Mouse (Mus musculus) CH12.LX (cell line): ENCODE results near the gene Fgfr3. TPM values are rescaled to one million over a fixed set of nuclear protein-coding genes. Genes with fewer than 3 reads are reported as not detected.

Experiments used
- DNase-seq: peaks from one replicate; pipeline ENCODE4 v3.0.0-alpha.2; 2013; ENCODE audit errors: extremely low read depth
- H3K27ac ChIP-seq: 2 replicates; pipeline ENCODE4 v1.5.1; 2012; ENCODE audit warnings: low read depth, mild to moderate bottlenecking, control low read depth, moderate library complexity; ENCODE audit not compliant: insufficient read depth
- H3K27me3 ChIP-seq: replicated peaks from 2 replicates; pipeline ENCODE3; 2012; ENCODE audit warnings: inconsistent platforms
- H3K36me3 ChIP-seq, 2 experiments: replicated peaks in 1 of 2; 2 replicates each; pipeline versions ENCODE3 to v1.6.1; 2012; ENCODE audit warnings: inconsistent platforms in 1 of 2, low read length in 1 of 2, mild to moderate bottlenecking in 1 of 2, mixed read lengths in 1 of 2, moderate library complexity in 1 of 2; ENCODE audit not compliant: control insufficient read depth in 1 of 2, insufficient read depth in 1 of 2
- H3K4me1 ChIP-seq, 2 experiments: 2 replicates each; pipeline ENCODE4 v1.6.1; 2012; ENCODE audit warnings: inconsistent platforms in 1 of 2, moderate library complexity in 1 of 2; ENCODE audit not compliant: insufficient read depth in 2 of 2, control insufficient read depth in 1 of 2
- H3K4me2 ChIP-seq: 2 replicates; pipeline ENCODE4 v1.6.1; 2012; ENCODE audit warnings: low read depth, mild to moderate bottlenecking, control low read depth; ENCODE audit not compliant: poor library complexity, insufficient read depth, severe bottlenecking
- H3K4me3 ChIP-seq, 3 experiments: fragments of 150-350 bp in 1 of 3; sonication (generic) in 1 of 3; replicated peaks in 1 of 3; 2 replicates each; pipeline versions ENCODE3 to v1.5.1; 2011 to 2012; ENCODE audit warnings: low read depth in 2 of 3, low read length in 2 of 3, mild to moderate bottlenecking in 2 of 3, moderate library complexity in 2 of 3, control low read depth in 1 of 3, improper control_type of control experiment in 1 of 3, inconsistent platforms in 1 of 3, mixed read lengths in 1 of 3; ENCODE audit not compliant: poor library complexity in 1 of 3
- H3K79me2 ChIP-seq: replicated peaks from 2 replicates; pipeline ENCODE4 v1.6.1; 2012; ENCODE audit warnings: mild to moderate bottlenecking, moderate library complexity; ENCODE audit not compliant: control insufficient read depth, poor library complexity, insufficient read depth, severe bottlenecking; ENCODE audit errors: extremely low read depth
- H3K9ac ChIP-seq: 2 replicates; pipeline ENCODE4 v1.6.1; 2012; ENCODE audit warnings: low read depth, mild to moderate bottlenecking, control low read depth, moderate library complexity; ENCODE audit not compliant: insufficient read depth
- H3K9me3 ChIP-seq: replicated peaks from 2 replicates; pipeline ENCODE3; 2012; ENCODE audit warnings: low read length, inconsistent platforms, mixed read lengths
- CTCF ChIP-seq, 2 experiments: IDR thresholded peaks in 1 of 2; conservative IDR thresholded peaks in 1 of 2; 2 replicates each; pipeline ENCODE4 v1.5.1; 2011 to 2012; ENCODE audit warnings: low read depth in 2 of 2, low read length in 2 of 2, improper control_type of control experiment in 1 of 2, inconsistent platforms in 1 of 2, mild to moderate bottlenecking in 1 of 2, moderate library complexity in 1 of 2
- E2F4 ChIP-seq: IDR thresholded peaks from 2 replicates; pipeline ENCODE4 v1.6.1; 2011; ENCODE audit warnings: low read depth, low read length, improper control_type of control experiment; ENCODE audit not compliant: insufficient replicate concordance
- ELF1 ChIP-seq: IDR thresholded peaks from 2 replicates; pipeline ENCODE4 v1.6.1; 2014; ENCODE audit warnings: low read depth, mild to moderate bottlenecking, inconsistent platforms, low read length, improper control_type of control experiment
- EP300 ChIP-seq: IDR thresholded peaks from 2 replicates; pipeline ENCODE4 v1.6.1; 2011; ENCODE audit warnings: low read length, improper control_type of control experiment
- JUN ChIP-seq: IDR thresholded peaks from 2 replicates; pipeline ENCODE4 v1.6.1; 2011; ENCODE audit warnings: low read depth, mild to moderate bottlenecking, low read length, improper control_type of control experiment, moderate library complexity; ENCODE audit not compliant: insufficient read depth
- JUND ChIP-seq: conservative IDR thresholded peaks from 2 replicates; pipeline ENCODE4 v1.6.1; 2011; ENCODE audit warnings: low read depth, low read length, improper control_type of control experiment
- MAZ ChIP-seq: IDR thresholded peaks from 2 replicates; pipeline ENCODE4 v1.6.1; 2012; ENCODE audit warnings: low read depth, mild to moderate bottlenecking, inconsistent platforms, low read length, improper control_type of control experiment, moderate library complexity
- MEF2A ChIP-seq: IDR thresholded peaks from 2 replicates; pipeline ENCODE4 v1.6.1; 2014; ENCODE audit warnings: low read depth, mild to moderate bottlenecking, inconsistent platforms, low read length, improper control_type of control experiment, borderline replicate concordance
- MXI1 ChIP-seq: IDR thresholded peaks from 2 replicates; pipeline ENCODE4 v1.6.1; 2011; ENCODE audit warnings: mild to moderate bottlenecking, low read depth, low read length, improper control_type of control experiment
- PAX5 ChIP-seq: IDR thresholded peaks from 2 replicates; pipeline ENCODE4 v1.6.1; 2012; ENCODE audit warnings: low read length, inconsistent platforms, mixed read lengths
- RAD21 ChIP-seq: IDR thresholded peaks from 2 replicates; pipeline ENCODE4 v1.6.1; 2011; ENCODE audit warnings: low read depth, mild to moderate bottlenecking, low read length, improper control_type of control experiment, moderate library complexity
- SIN3A ChIP-seq: IDR thresholded peaks from 2 replicates; pipeline ENCODE4 v1.6.1; 2012; ENCODE audit warnings: low read length, improper control_type of control experiment, inconsistent platforms
- SMC3 ChIP-seq: IDR thresholded peaks from 2 replicates; pipeline ENCODE4 v1.6.1; 2011; ENCODE audit warnings: low read depth, low read length, improper control_type of control experiment
- TBP ChIP-seq: conservative IDR thresholded peaks from 2 replicates; pipeline ENCODE4 v1.6.1; 2011; ENCODE audit warnings: low read depth, low read length, improper control_type of control experiment
- TCF12 ChIP-seq: IDR thresholded peaks from 2 replicates; pipeline ENCODE4 v1.6.1; 2014; ENCODE audit warnings: low read depth, mild to moderate bottlenecking, inconsistent platforms, low read length, improper control_type of control experiment
- UBTF ChIP-seq: IDR thresholded peaks from 2 replicates; pipeline ENCODE4 v1.6.1; 2012; ENCODE audit warnings: low read depth, mild to moderate bottlenecking, inconsistent platforms, low read length, improper control_type of control experiment, moderate library complexity
- USF1 ChIP-seq: IDR thresholded peaks from 2 replicates; pipeline ENCODE4 v1.6.1; 2014; ENCODE audit warnings: low read depth, mild to moderate bottlenecking, inconsistent platforms, low read length, improper control_type of control experiment
- USF2 ChIP-seq: conservative IDR thresholded peaks from 2 replicates; pipeline ENCODE4 v1.6.1; 2011; ENCODE audit warnings: low read depth, low read length, improper control_type of control experiment
- ZMIZ1 ChIP-seq: IDR thresholded peaks from 2 replicates; pipeline ENCODE4 v1.6.1; 2012; ENCODE audit warnings: low read depth, mild to moderate bottlenecking, inconsistent platforms, low read length, improper control_type of control experiment
- dilution Hi-C: fragments of 300-500 bp; cut with MboI; formaldehyde crosslinking; loops from 2 replicates; pipeline ENCODE4 v1.14.3; 2020; ENCODE audit warnings: low sequenced_read_pairs; ENCODE audit not compliant: extremely low pct_unique_long_range_greater_than_20kb, extremely low pct_ligation_motif_present
- in situ Hi-C: fragments of 300-500 bp; cut with MboI; formaldehyde crosslinking; loops from 3 replicates; pipeline ENCODE4 v1.14.3; 2019; ENCODE audit warnings: low sequenced_read_pairs, low pct_ligation_motif_present, low pct_unique_long_range_greater_than_20kb, mixed read lengths
- polyA plus RNA-seq: library from polyadenylated mRNA; unstranded; fragments of >175 nt; gene quantifications from 2 replicates; pipeline ENCODE4 v1.2.1, GENCODE M21; 2012; ENCODE audit warnings: low read depth; ENCODE audit not compliant: insufficient read length
- total RNA-seq, 2 experiments: library from RNA; depleted of rRNA; stranded (reverse); fragments of 300-350 nt in 1 of 2; fragments of >200 nt in 1 of 2; gene quantifications; 2 replicates each; pipeline ENCODE4 v1.2.3; 2012 to 2014

Gene Fgfr3
- total and polyA plus RNA-seq, 3 experiments = 0.19 to 0.76 (median 0.23) TPM

DNA sequence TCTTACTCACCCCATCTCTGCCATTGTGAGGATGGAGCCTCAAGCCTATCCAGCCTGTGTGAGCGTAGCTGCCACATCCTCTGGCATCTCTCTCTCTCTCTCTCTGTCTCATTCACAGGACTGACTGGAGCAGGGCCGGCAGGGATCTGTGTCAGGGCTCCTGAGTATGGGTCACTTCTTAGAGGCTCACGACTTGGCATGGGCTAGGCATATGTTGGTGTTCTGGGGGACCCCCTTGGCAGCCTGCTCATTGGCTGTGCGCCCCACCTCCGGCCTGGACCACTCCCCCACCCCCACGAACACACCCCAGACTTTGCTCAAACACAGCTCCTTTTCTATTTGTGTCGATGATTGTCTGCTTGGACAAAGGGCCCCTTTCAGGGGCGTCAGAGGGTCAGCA is 17.5 kb upstream of the Fgfr3 start:
- Histone ChIP-seq H3K4me2 (no peak overlapping the region), H3K4me3 (no peak overlapping the region), H3K9ac (no peak overlapping the region), H3K79me2 (no peaks in the 10 kb centered on the region), H3K27me3 (peaks cover 87% of the 10 kb centered on the region), H3K36me3 (no peaks in the 10 kb centered on the region), H3K4me1 (no peaks in the 10 kb centered on the region), H3K9me3 (no peaks in the 10 kb centered on the region), H3K27ac (no peak overlapping the region)
- dilution Hi-C loops (no loop called here), in situ Hi-C loops (no loop called here)
- no peak for DNase-seq
- TF ChIP-seq MXI1 (no peak), SIN3A (no peak), USF1 (no peak)

DNA sequence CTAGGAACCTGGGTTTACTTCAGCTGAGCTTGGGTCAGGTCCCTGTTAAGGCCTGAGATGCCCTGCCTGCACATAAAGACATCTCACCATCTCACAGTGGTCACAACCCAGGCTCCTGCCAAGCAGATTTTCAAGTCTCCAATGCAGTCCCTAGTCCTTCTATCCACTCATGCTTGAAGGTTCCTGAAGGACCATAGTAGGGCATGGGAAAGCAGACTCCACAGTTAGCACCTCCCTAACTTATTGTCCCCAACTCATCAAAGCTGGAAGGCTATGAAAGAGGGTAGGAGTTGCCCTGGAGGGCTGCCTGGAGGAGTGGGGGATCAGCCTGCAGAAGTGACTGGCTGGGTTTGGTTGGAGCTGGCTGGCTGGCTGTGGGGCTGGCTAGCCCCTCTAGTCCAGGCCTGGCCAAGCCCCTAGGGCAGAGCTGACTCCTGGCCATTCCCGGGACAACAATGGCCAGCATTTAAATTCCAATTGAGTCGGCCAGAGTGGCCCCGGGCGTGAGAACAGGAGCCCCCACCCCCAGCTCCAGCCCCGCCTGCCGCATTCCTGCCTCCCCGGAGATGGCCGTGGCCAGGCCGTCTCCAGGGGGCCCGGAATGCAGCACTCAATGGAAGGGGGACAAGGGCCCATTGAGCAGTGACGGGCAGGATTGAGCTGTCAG is 16.4 kb upstream of the Fgfr3 start:
- DNase-seq = no peak
- no peak for TF ChIP-seq MXI1
- no peak for TF ChIP-seq RAD21
- no peak for TF ChIP-seq SMC3
- TF ChIP-seq MEF2A = no peak
- TF ChIP-seq ELF1 = no peak
- TF ChIP-seq USF1 = no peak
- TF ChIP-seq PAX5 = no peak
- TF ChIP-seq UBTF = no peak
- TF ChIP-seq TCF12 = no peak
- no peak for TF ChIP-seq TBP
- TF ChIP-seq MAZ = no peak
- TF ChIP-seq USF2 = no peak
- no peak for TF ChIP-seq JUN
- no peak for TF ChIP-seq CTCF (conservative IDR thresholded peaks at IDR 0.05 in 1 of 2, IDR thresholded peaks at IDR 0.05 in 1 of 2; ENCODE audit: low read depth in 2 of 2, low read length in 2 of 2)
- TF ChIP-seq ZMIZ1 = no peak
- no peak for TF ChIP-seq EP300
- no peak for TF ChIP-seq E2F4
- no peak for TF ChIP-seq JUND
- no peaks in the 10 kb centered on the region for H3K36me3 ChIP-seq
- no peaks in the 10 kb centered on the region for H3K4me1 ChIP-seq
- no peak overlapping the region for H3K4me3 ChIP-seq
- H3K9ac ChIP-seq = no peak overlapping the region
- in situ Hi-C loops = no loop called here
- no peak overlapping the region for H3K4me2 ChIP-seq
- no peaks in the 10 kb centered on the region for H3K79me2 ChIP-seq
- dilution Hi-C loops = no loop called here
- no peaks in the 10 kb centered on the region for H3K9me3 ChIP-seq
- no peak overlapping the region for H3K27ac ChIP-seq
- peaks cover 76% of the 10 kb centered on the region for H3K27me3 ChIP-seq
